Mouse (Mus musculus): ENCODE data around the gene Zfp974. TPM values are rescaled to one million over a fixed set of nuclear protein-coding genes. Genes with fewer than 3 reads are reported as not detected.

Zfp974 gene
- polyA plus RNA-seq, 1 experiment from 2014 or later, result 8.1 TPM

- Histone ChIP-seq H3K4me1 (peaks cover 10% of the 10 kb centered on the region), H3K9ac (peak overlapping the region; percentile 57), H3K36me3 (peaks cover 15% of the 10 kb centered on the region), H3K27ac (replicated peaks) (peak overlapping the region; percentile 90), H3K27me3 (no peaks in the 10 kb centered on the region), H3K9me3 (replicated peaks) (no peaks in the 10 kb centered on the region), H3K4me3 (replicated peaks) (peak overlapping the region; percentile 69), H3K4me2 (replicated peaks) (peak overlapping the region; percentile 70)
- ATAC-seq (ENCODE audit: insufficient number of reproducible peaks, low FRiP score, low TSS enrichment, low read depth), result peak; percentile 87
- WGBS, result under 1% methylated on average over 22 of the region's 22 CpGs
Observed at GRCm38 (mm10) chr7:27860396-27861235, 68.6 kb downstream of the Zfp974 start.

DNA sequence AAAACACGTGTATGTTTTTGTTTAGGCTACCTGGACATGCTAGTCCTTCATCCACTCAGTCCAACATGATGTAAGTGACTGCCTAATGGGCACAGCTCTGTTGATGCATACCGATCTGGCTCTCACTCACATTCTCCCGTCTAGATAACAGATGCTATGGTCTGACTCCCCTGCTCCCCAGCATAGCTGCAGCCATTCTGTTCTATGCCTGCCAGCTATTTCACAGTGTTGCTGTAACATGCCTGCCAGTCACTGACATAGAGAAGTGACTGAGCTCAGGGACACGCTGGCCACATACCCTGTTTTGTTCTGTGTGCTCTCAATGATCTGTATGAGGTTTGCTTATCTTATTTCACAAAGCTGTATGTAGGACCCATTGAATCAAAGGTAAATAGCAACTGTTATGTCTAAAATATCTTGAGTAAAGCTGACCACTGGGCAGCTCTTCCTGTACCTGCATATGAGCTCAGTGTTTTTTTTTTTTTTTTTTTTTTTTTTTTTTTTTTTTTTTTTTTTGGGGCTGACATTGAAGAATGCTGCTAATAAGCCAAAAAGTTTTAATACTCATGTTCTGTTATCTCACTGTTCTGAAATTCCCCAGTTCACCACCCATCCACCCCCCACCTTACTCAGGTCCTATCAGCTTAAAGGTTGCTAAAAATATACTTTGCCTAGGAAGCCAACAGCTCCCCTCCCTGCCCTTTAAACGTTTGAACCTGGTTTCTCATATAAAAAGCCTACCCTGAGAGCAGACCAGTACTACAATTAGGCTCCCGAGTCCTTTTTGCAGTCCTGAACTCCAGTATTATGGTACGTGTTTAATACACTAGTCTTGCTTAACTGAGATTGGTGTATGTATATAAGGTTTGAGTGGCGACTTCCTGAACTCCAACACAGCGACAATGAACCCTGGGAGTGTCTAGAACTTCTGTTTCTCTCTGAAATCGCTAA is 69.7 kb downstream of the Zfp974 start:
- 20% methylated on average over 10 of the region's 10 CpGs for WGBS
- ATAC-seq (ENCODE audit: insufficient number of reproducible peaks, low FRiP score, low TSS enrichment, low read depth), result no peak
- no peaks in the 10 kb centered on the region for H3K27me3 ChIP-seq

More for the DNA sequence above, 69.7 kb downstream of the Zfp974 start:
- Histone ChIP-seq H3K4me2 (replicated peaks) (peak overlapping the region; percentile 70), H3K36me3 (peaks cover 10% of the 10 kb centered on the region), H3K9me3 (replicated peaks) (no peaks in the 10 kb centered on the region), H3K4me1 (peaks cover 10% of the 10 kb centered on the region), H3K4me3 (replicated peaks) (peak overlapping the region; percentile 69), H3K27ac (replicated peaks) (peak overlapping the region; percentile 90), H3K9ac (peak overlapping the region; percentile 57)

Other genes starting within 250 kb of the Zfp974 start
- gene Zfp607b, start 240.1 kb downstream of the Zfp974 start, polyA plus RNA-seq (2015; fragmentation: Nextera tagmentation; extraction: Ambion mirVana), result 3.6 and 4.9 TPM in 2 replicates
- gene Zfp60, start 198.1 kb downstream of the Zfp974 start, polyA plus RNA-seq (2015; fragmentation: Nextera tagmentation; extraction: Ambion mirVana), result 37.7 and 38.2 TPM in 2 replicates
- gene Zfp626, start 122.3 kb downstream of the Zfp974 start, polyA plus RNA-seq (2015; fragmentation: Nextera tagmentation; extraction: Ambion mirVana), result 2.4 and 2.7 TPM in 2 replicates
- 7.2 and 8.1 TPM in 2 replicates for gene Zfp59, start 90.9 kb downstream of the Zfp974 start, polyA plus RNA-seq (2015; fragmentation: Nextera tagmentation; extraction: Ambion mirVana)
- 3.6 TPM in 2 replicates for gene Zfp607a, start 71.9 kb downstream of the Zfp974 start, polyA plus RNA-seq (2015; fragmentation: Nextera tagmentation; extraction: Ambion mirVana)
- gene Zfp780b, start 49.7 kb upstream of the Zfp974 start, polyA plus RNA-seq (2015; fragmentation: Nextera tagmentation; extraction: Ambion mirVana), result 17.6 and 20.9 TPM in 2 replicates
- gene Zfp850, start 84.7 kb upstream of the Zfp974 start, polyA plus RNA-seq (2015; fragmentation: Nextera tagmentation; extraction: Ambion mirVana), result 3.3 and 3.4 TPM in 2 replicates
- 288 and 301 TPM in 2 replicates for gene Psmc4, start 120.6 kb upstream of the Zfp974 start, polyA plus RNA-seq (2015; fragmentation: Nextera tagmentation; extraction: Ambion mirVana)
- gene Fcgbp, start 141.8 kb upstream of the Zfp974 start, polyA plus RNA-seq (2015; fragmentation: Nextera tagmentation; extraction: Ambion mirVana), result 0.49 and 0.69 TPM in 2 replicates
- 0.03 and 0.05 TPM in 2 replicates for gene 9530053A07Rik, start 200.0 kb upstream of the Zfp974 start, polyA plus RNA-seq (2015; fragmentation: Nextera tagmentation; extraction: Ambion mirVana)
- gene Fbl, start 240.2 kb upstream of the Zfp974 start, polyA plus RNA-seq (2015; fragmentation: Nextera tagmentation; extraction: Ambion mirVana), result 114 and 116 TPM in 2 replicates

All from embryonic facial prominence, embryonic 15.5 days (tissue).